ENCODE assay signal across 1 mouse cellular context in the genomic region with DNA sequence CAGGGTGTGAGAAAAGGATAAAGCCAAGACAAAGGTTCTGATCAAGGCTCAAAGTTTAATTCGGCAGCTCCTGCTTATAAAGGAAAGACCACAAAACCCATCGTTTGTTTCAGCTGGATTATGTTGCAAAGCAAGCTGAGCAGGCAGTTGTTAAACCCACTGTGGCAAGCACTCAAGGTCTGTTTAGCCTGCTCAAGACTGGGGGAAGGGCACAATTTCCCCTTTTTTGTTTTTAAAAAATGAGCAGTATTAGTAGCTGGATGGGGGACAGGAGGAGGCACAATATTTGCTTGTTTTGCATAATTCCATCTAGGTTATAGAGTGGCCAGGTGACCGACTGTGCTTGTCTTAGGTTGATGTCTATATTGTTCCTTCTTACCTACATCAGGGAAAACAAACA.
TF ChIP-seq lines count a peak whose summit lies in the region.

No protein-coding gene starts in this region.

TF ChIP-seq in MEL, 35 proteins besides CTCF, POLR2A, EP300 and RAD21 (continued from another document):
- TF ChIP-seq USF1 (IDR thresholded peaks at IDR 0.05; ENCODE audit: low read depth, low read length) (no peak), MYB (IDR thresholded peaks at IDR 0.05; ENCODE audit: low read depth, low read length) (no peak), GABPA (IDR thresholded peaks at IDR 0.05; ENCODE audit: low read depth, low read length) (no peak), RCOR1 (IDR thresholded peaks at IDR 0.05; ENCODE audit: low read depth, low read length) (no peak), ZKSCAN1 (IDR thresholded peaks at IDR 0.05; ENCODE audit: low read depth, low read length) (no peak), MEF2A (IDR thresholded peaks at IDR 0.05; ENCODE audit: extremely low read depth, insufficient replicate concordance, low read depth, low read length, poor library complexity, severe bottlenecking) (no peak), TCF12 (IDR thresholded peaks at IDR 0.05; ENCODE audit: low read depth, low read length) (no peak), MXI1 (IDR thresholded peaks at IDR 0.05; ENCODE audit: low read depth, low read length) (no peak), MAFK (IDR thresholded peaks at IDR 0.05; ENCODE audit: borderline replicate concordance, low read depth, low read length) (no peak), NRF1 (IDR thresholded peaks at IDR 0.05; ENCODE audit: insufficient read depth, low read depth, low read length, poor library complexity, severe bottlenecking) (no peak), ZC3H11A (IDR thresholded peaks at IDR 0.05; ENCODE audit: low read depth, low read length) (no peak), BHLHE40 (IDR thresholded peaks at IDR 0.05; ENCODE audit: borderline replicate concordance, low read depth, low read length) (no peak), JUND (IDR thresholded peaks at IDR 0.05; ENCODE audit: low read depth, low read length) (no peak), MYC (IDR thresholded peaks at IDR 0.05; ENCODE audit: low read depth, low read length) (no peak), ELF1 (IDR thresholded peaks at IDR 0.05; ENCODE audit: low read depth, low read length) (no peak)
TF ChIP-seq in MEL: peak in this region for 0.
